Mouse (Mus musculus) forebrain, embryonic 14.5 days (tissue): ENCODE measurements around the gene Lrba. TPM values are rescaled to one million over a fixed set of nuclear protein-coding genes. Genes with fewer than 3 reads are reported as not detected.
A peak's percentile ranks its signal among the peaks of the same experiment; 100 is the strongest.

ENCODE experiments used
- ATAC-seq: fragments of 200-750 bp; cut with Nextera tagmentation; 2 replicates; pipeline ENCODE4 v1.8.0; 2017; ENCODE audit warnings: mild to moderate bottlenecking, moderate library complexity
- DNase-seq: peaks from one replicate; pipeline ENCODE4 v3.0.0-alpha.2; 2015; ENCODE audit warnings: low spot score
- H3K27ac ChIP-seq: fragments of 300-500 bp; sonication (generic); 2 replicates; pipeline ENCODE4 v1.5.1; 2014; ENCODE audit warnings: low read depth, mild to moderate bottlenecking, control low read depth, low read length, moderate library complexity
- H3K27me3 ChIP-seq: fragments of 300-500 bp; sonication (generic); replicated peaks from 2 replicates; pipeline ENCODE4 v1.6.1; 2014; ENCODE audit warnings: low read length, control low read depth, mixed read lengths; ENCODE audit not compliant: control insufficient read depth, insufficient read depth
- H3K36me3 ChIP-seq: fragments of 300-500 bp; sonication (generic); 2 replicates; pipeline ENCODE4 v1.6.1; 2014; ENCODE audit warnings: low read length, control low read depth; ENCODE audit not compliant: control insufficient read depth, insufficient read depth
- H3K4me1 ChIP-seq: fragments of 300-500 bp; sonication (generic); 2 replicates; pipeline ENCODE4 v1.6.1; 2014; ENCODE audit warnings: antibody characterized with exemption, low read length, control low read depth; ENCODE audit not compliant: control insufficient read depth, insufficient read depth
- H3K4me2 ChIP-seq: fragments of 300-500 bp; sonication (generic); 2 replicates; pipeline ENCODE4 v1.6.1; 2014; ENCODE audit warnings: mild to moderate bottlenecking, control low read depth, low read length
- H3K4me3 ChIP-seq: fragments of 300-500 bp; sonication (generic); 2 replicates; pipeline ENCODE4 v1.5.1; 2014; ENCODE audit warnings: low read depth, low read length, control low read depth
- H3K9ac ChIP-seq: fragments of 300-500 bp; sonication (generic); 2 replicates; pipeline ENCODE4 v1.6.1; 2014; ENCODE audit warnings: mild to moderate bottlenecking, low read length, control low read depth, moderate library complexity
- H3K9me3 ChIP-seq: fragments of 300-500 bp; sonication (generic); replicated peaks from 2 replicates; pipeline ENCODE4 v1.6.1; 2016; ENCODE audit warnings: low read length, control low read depth, mixed read lengths; ENCODE audit not compliant: control insufficient read depth
- WGBS: fragments of 180-500 bp; shearing (Covaris S2); extraction: QIAGEN DNeasy Blood & Tissue Kit; methylation state at CpG from one replicate; pipeline ENCODE4 v1.1.7; 2014; 5-methylcytosine and 5-hydroxymethylcytosine counted together
- polyA plus RNA-seq: library from polyadenylated mRNA; unstranded; fragments of >200 nt; fragmentation: Nextera tagmentation; extraction: Ambion mirVana; gene quantifications from 2 replicates; pipeline ENCODE4 v1.2.1, GENCODE M21; 2014

Gene Lrba
- polyA plus RNA-seq, 1 experiment from 2014 or later, result 2.9 TPM

GRCm38 (mm10) chr3:86646771-86647170, 422.3 kb downstream of the Lrba start:
- Histone ChIP-seq H3K27me3 (no peaks in the 10 kb centered on the region), H3K4me1 (no peaks in the 10 kb centered on the region), H3K9ac (no peak overlapping the region), H3K4me2 (no peak overlapping the region), H3K4me3 (no peak overlapping the region), H3K9me3 (no peaks in the 10 kb centered on the region), H3K36me3 (no peaks in the 10 kb centered on the region), H3K27ac (no peak overlapping the region)
- WGBS, result 87% methylated on average over 2 of the region's 2 CpGs
- no peak for ATAC-seq
- DNase-seq, result no peak

- no peaks in the 10 kb centered on the region for H3K4me1 ChIP-seq
- ATAC-seq (no peak), DNase-seq (peak; percentile 5)
- no peak overlapping the region for H3K4me3 ChIP-seq
- no peak overlapping the region for H3K9ac ChIP-seq
- WGBS, result 59% methylated on average over 3 of the region's 3 CpGs
- no peaks in the 10 kb centered on the region for H3K27me3 ChIP-seq
- no peak overlapping the region for H3K27ac ChIP-seq
- H3K4me2 ChIP-seq, result no peak overlapping the region
- no peaks in the 10 kb centered on the region for H3K36me3 ChIP-seq
- no peaks in the 10 kb centered on the region for H3K9me3 ChIP-seq
Measured at GRCm38 (mm10) chr3:86651006-86651405, 426.5 kb downstream of the Lrba start.

DNA sequence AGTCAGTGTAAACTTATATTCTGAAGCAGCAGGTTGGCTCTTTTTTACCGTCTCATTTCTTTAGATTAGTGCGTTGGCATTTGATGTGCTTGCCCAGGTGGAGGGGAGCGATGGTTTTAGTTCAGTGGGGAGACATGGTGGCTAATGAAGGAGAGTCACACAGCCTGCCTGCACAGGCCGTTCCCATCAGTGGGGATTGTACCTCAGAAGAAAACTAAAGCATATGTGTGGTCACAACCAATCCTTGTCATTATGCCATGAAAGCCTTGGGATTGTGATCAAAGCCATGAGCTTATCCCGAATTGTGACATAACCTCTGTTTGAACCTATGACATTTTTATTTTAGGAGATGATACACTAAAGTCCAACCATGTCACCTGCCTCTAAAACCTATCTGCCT, 434.8 kb downstream of the Lrba start:
- Histone ChIP-seq H3K9me3 (no peaks in the 10 kb centered on the region), H3K36me3 (no peaks in the 10 kb centered on the region), H3K9ac (no peak overlapping the region), H3K4me2 (no peak overlapping the region), H3K27me3 (no peaks in the 10 kb centered on the region), H3K4me3 (no peak overlapping the region), H3K4me1 (no peaks in the 10 kb centered on the region), H3K27ac (no peak overlapping the region)
- no peak for DNase-seq
- WGBS, result 78% methylated on average over 5 of the region's 5 CpGs
- ATAC-seq, result no peak

DNA sequence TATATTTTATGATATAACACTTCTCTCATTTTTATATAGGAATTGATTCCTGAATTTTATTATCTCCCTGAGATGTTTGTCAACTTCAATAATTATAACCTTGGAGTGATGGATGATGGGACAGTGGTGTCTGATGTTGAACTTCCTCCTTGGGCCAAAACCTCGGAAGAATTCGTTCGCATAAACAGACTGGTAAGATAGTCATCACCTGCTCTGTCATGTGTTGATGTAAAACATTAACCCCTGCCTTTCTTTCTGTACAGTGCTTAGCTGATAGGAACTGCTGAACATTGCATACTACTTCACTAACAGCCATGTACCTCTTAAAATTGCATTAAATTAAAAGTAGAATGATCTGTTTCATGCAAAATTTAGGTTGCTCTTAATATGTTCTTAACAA, 439.9 kb downstream of the Lrba start:
- H3K4me3 ChIP-seq, result no peak overlapping the region
- H3K9ac ChIP-seq, result no peak overlapping the region
- H3K4me1 ChIP-seq, result no peaks in the 10 kb centered on the region
- no peaks in the 10 kb centered on the region for H3K36me3 ChIP-seq
- ATAC-seq (no peak), DNase-seq (no peak)
- H3K27ac ChIP-seq, result no peak overlapping the region
- H3K4me2 ChIP-seq, result no peak overlapping the region
- H3K9me3 ChIP-seq, result no peaks in the 10 kb centered on the region
- H3K27me3 ChIP-seq, result no peaks in the 10 kb centered on the region
- WGBS, result 77% methylated on average over 3 of the region's 3 CpGs

DNA sequence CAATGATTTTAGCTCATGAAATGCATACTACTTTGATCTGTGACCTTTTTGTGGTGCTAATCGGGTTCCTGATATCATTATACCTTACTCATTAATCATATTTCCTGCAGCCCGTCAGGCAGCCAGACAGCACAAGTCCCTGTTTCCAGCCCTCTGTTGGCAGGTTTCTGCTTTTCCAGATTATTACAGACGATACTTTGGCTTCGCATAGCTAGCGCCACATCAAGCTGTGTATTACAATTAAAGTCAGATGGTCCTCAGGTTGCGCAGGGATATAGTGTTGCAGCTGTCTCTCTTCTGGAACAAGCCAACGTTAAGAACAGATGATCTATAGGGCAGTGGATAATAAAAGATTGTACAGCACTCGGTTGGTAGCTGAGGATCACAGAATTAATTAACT, 443.7 kb downstream of the Lrba start:
- peak; percentile 40 for DNase-seq
- H3K4me3 ChIP-seq, result no peak overlapping the region
- ATAC-seq, result no peak
- H3K27ac ChIP-seq, result no peak overlapping the region
- H3K9me3 ChIP-seq, result no peaks in the 10 kb centered on the region
- no peaks in the 10 kb centered on the region for H3K27me3 ChIP-seq
- H3K4me1 ChIP-seq, result no peaks in the 10 kb centered on the region
- WGBS, result 60% methylated on average over 8 of the region's 8 CpGs
- H3K36me3 ChIP-seq, result no peaks in the 10 kb centered on the region
- H3K9ac ChIP-seq, result no peak overlapping the region
- H3K4me2 ChIP-seq, result no peak overlapping the region

- no peak overlapping the region for H3K27ac ChIP-seq
- 49% methylated on average over 2 of the region's 2 CpGs for WGBS
- ATAC-seq (no peak), DNase-seq (no peak)
- H3K27me3 ChIP-seq, result no peaks in the 10 kb centered on the region
- no peak overlapping the region for H3K4me3 ChIP-seq
- no peak overlapping the region for H3K4me2 ChIP-seq
- H3K4me1 ChIP-seq, result no peaks in the 10 kb centered on the region
- no peak overlapping the region for H3K9ac ChIP-seq
- no peaks in the 10 kb centered on the region for H3K36me3 ChIP-seq
- no peaks in the 10 kb centered on the region for H3K9me3 ChIP-seq
Measured at GRCm38 (mm10) chr3:86677573-86678155, 453.2 kb downstream of the Lrba start.

- Histone ChIP-seq H3K9ac (no peak overlapping the region), H3K4me3 (no peak overlapping the region), H3K9me3 (no peaks in the 10 kb centered on the region), H3K4me1 (no peaks in the 10 kb centered on the region), H3K36me3 (no peaks in the 10 kb centered on the region), H3K27ac (no peak overlapping the region), H3K27me3 (peaks cover 5% of the 10 kb centered on the region; the same call in 1 of the 2 replicates), H3K4me2 (no peak overlapping the region)
- WGBS, result 35% methylated on average over 7 of the region's 7 CpGs
- ATAC-seq (no peak; the same call in 1 of the 2 replicates), DNase-seq (peak; percentile 38)
Measured at GRCm38 (mm10) chr3:86687571-86688209, 463.2 kb downstream of the Lrba start.

GRCm38 (mm10) chr3:86688438-86688837, 464.0 kb downstream of the Lrba start:
- Histone ChIP-seq H3K4me3 (no peak overlapping the region), H3K27me3 (peaks cover 5% of the 10 kb centered on the region; the same call in 1 of the 2 replicates), H3K4me1 (no peaks in the 10 kb centered on the region), H3K9ac (no peak overlapping the region), H3K9me3 (no peaks in the 10 kb centered on the region), H3K36me3 (no peaks in the 10 kb centered on the region), H3K27ac (no peak overlapping the region), H3K4me2 (no peak overlapping the region)
- DNase-seq (no peak), ATAC-seq (no peak)
- 75% methylated on average over 1 of the region's 1 CpGs for WGBS

DNA sequence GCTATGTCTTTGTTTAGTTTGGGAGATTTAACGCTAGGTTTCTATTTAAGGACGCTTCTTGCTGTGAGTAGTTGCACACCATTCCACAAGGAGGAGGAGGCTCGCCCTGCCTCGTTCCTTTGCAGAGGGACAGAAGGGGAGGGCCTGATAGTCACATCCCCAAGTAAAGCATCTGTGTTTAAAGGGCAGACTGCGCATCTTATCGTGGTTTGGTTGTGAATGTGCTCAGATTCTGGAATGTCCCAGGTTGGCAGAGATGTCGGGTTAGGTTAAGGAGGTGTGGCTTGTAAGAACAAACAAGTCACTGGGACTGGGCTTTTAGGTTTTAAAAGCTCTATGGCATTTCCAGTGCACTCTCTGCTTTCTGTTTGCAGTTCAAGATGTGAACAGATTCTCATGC, 464.8 kb downstream of the Lrba start:
- Histone ChIP-seq H3K9ac (no peak overlapping the region), H3K27ac (no peak overlapping the region), H3K4me1 (no peaks in the 10 kb centered on the region), H3K9me3 (no peaks in the 10 kb centered on the region), H3K27me3 (peaks cover 10% of the 10 kb centered on the region), H3K4me2 (no peak overlapping the region), H3K36me3 (no peaks in the 10 kb centered on the region), H3K4me3 (no peak overlapping the region)
- ATAC-seq, result no peak
- no peak for DNase-seq
- 13% methylated on average over 7 of the region's 7 CpGs for WGBS
